Mouse (Mus musculus): ENCODE data around the gene Rhebl1. TPM values are rescaled to one million over a fixed set of nuclear protein-coding genes. Genes with fewer than 3 reads are reported as not detected.

Gene Rhebl1
- polyA plus RNA-seq, 1 experiment from 2014 or later = 19.4 TPM

DNA sequence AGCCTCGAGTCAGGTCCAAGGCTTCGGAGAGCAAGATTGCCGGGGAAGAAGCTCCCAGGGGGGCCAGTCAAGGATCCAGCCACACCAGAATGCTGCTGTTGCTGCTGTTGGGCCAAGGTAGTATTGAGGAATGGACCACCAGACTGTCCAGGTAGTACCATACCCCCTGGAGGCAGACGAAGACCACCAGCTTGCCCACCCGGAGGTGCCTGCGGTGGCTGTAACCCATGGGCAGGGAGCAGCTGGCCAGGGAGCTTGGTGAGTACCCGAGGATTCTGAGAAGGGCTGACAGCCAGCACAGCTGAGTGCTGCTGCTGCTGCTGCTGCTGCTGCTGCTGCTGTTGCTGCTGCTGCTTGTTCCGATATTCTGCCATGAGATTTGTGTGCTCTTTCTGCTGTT lies 48.2 kb downstream of the Rhebl1 start:
- peaks cover 100% of the 10 kb centered on the region for H3K36me3 ChIP-seq (replicated peaks; ENCODE audit: control insufficient read depth, insufficient read depth)
- ATAC-seq (ENCODE audit: low FRiP score) = no peak
- no peak overlapping the region for H3K4me2 ChIP-seq (replicated peaks)
- no peak overlapping the region for H3K27ac ChIP-seq
- no peak overlapping the region for H3K9ac ChIP-seq
- H3K27me3 ChIP-seq (ENCODE audit: control insufficient read depth, insufficient read depth, low read length) = no peaks in the 10 kb centered on the region
- H3K4me1 ChIP-seq (replicated peaks; ENCODE audit: control insufficient read depth, insufficient read depth, low read length) = no peaks in the 10 kb centered on the region
- no peak for DNase-seq (ENCODE audit: low spot score)
- WGBS = 85% methylated on average over 8 of the region's 8 CpGs
- no peaks in the 10 kb centered on the region for H3K9me3 ChIP-seq (ENCODE audit: control insufficient read depth, low read length)
- no peak overlapping the region for H3K4me3 ChIP-seq (replicated peaks; ENCODE audit: low read length)

GRCm38 (mm10) chr15:98845149-98845548 lies 49.2 kb downstream of the Rhebl1 start:
- no peak for ATAC-seq (ENCODE audit: low FRiP score)
- Histone ChIP-seq H3K27me3 (ENCODE audit: control insufficient read depth, insufficient read depth, low read length) (no peaks in the 10 kb centered on the region), H3K9ac (no peak overlapping the region), H3K4me3 (replicated peaks; ENCODE audit: low read length) (no peak overlapping the region), H3K4me1 (replicated peaks; ENCODE audit: control insufficient read depth, insufficient read depth, low read length) (no peaks in the 10 kb centered on the region), H3K36me3 (replicated peaks; ENCODE audit: control insufficient read depth, insufficient read depth) (peaks cover 100% of the 10 kb centered on the region), H3K9me3 (ENCODE audit: control insufficient read depth, low read length) (no peaks in the 10 kb centered on the region), H3K27ac (no peak overlapping the region), H3K4me2 (replicated peaks) (no peak overlapping the region)
- DNase-seq (ENCODE audit: low spot score) = no peak
- WGBS = 95% methylated on average over 2 of the region's 2 CpGs

DNA sequence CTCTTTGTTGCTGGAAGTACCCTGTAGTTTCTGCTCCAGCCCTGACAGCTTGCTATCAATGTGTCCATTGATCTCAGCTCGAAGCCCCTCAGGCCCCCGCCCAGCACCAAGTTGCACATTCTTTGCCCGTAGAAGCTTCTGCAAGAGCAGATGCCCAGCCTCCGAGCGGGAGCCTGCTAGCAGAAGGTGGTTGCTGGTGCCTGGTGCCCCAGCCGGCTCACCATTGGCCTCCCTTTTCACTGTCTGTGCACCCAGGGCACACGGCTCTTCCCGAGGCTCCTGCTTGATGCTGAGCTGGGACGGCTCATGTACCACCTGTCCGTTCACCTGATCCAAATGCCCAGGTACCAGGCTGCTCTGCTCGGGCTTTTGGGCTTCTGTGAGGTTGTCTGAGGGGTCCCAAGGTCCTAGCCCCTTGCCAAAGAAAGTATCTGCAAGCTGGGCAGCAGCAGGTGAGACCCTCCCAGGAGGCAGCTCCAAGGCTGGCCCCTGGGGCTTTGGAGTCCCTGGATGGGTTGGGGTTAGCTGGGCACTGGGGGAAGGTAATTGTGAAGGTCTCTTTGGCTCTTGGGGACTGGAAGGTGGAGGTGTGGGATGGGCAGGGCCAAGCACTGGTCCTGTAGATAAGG lies 50.6 kb downstream of the Rhebl1 start:
- H3K9me3 ChIP-seq (ENCODE audit: control insufficient read depth, low read length) = no peaks in the 10 kb centered on the region
- no peak overlapping the region for H3K27ac ChIP-seq
- no peaks in the 10 kb centered on the region for H3K27me3 ChIP-seq (ENCODE audit: control insufficient read depth, insufficient read depth, low read length)
- no peak for DNase-seq (ENCODE audit: low spot score)
- WGBS = 93% methylated on average over 11 of the region's 11 CpGs
- no peak overlapping the region for H3K4me2 ChIP-seq (replicated peaks)
- no peak overlapping the region for H3K4me3 ChIP-seq (replicated peaks; ENCODE audit: low read length)
- no peaks in the 10 kb centered on the region for H3K4me1 ChIP-seq (replicated peaks; ENCODE audit: control insufficient read depth, insufficient read depth, low read length)
- no peak for ATAC-seq (ENCODE audit: low FRiP score)
- H3K9ac ChIP-seq = no peak overlapping the region
- H3K36me3 ChIP-seq (replicated peaks; ENCODE audit: control insufficient read depth, insufficient read depth) = peaks cover 100% of the 10 kb centered on the region

DNA sequence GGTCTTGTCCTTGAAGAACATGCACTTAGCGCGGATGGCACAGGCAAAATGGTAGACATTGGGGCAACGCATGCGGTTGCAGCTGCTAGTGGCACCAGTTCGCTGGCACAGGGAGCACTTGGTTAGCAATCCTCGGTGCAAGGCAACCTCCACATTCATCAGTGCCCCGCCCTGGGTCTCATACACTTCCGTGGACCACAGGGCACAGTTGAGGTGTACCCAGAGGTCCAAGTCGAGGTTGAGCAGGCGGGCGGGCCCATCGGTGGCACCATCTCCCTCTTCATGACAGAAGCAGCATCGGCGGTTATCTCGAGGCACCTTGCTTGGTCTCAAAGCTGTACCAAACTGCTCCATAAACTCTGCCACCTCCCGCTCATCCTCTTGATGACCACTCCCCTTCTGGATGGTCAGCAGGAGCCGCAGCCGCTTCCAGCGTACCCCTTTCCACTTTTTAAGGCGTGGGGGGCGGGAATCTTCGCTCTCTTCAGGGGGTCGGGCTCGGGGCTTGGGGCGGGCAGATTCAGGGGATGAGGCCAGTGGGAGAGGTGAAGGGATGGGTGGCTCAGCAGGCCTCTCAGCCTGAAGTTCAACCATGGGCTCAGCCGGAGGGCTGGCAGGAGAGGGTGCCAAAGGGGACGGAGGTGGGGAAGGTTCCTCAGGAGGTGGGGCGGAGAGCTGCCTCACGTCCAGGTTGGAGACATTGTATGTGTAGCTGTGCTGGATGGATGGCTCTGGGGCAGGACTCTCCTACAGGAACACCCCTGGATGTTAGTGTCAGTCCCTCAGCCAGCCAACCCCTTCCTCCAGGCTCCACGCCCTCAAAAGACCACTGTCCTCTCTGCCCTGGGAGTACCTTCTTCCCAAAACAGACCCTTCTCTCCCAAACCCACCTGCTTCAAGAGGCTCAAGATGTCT lies 54.4 kb downstream of the Rhebl1 start:
- Histone ChIP-seq H3K4me1 (replicated peaks; ENCODE audit: control insufficient read depth, insufficient read depth, low read length) (no peaks in the 10 kb centered on the region), H3K9ac (no peak overlapping the region), H3K36me3 (replicated peaks; ENCODE audit: control insufficient read depth, insufficient read depth) (peaks cover 100% of the 10 kb centered on the region), H3K9me3 (ENCODE audit: control insufficient read depth, low read length) (no peaks in the 10 kb centered on the region), H3K27me3 (ENCODE audit: control insufficient read depth, insufficient read depth, low read length) (no peaks in the 10 kb centered on the region), H3K4me3 (replicated peaks; ENCODE audit: low read length) (no peak overlapping the region), H3K4me2 (replicated peaks) (no peak overlapping the region), H3K27ac (no peak overlapping the region)
- 97% methylated on average over 30 of the region's 30 CpGs for WGBS
- DNase-seq (ENCODE audit: low spot score) (no peak), ATAC-seq (ENCODE audit: low FRiP score) (no peak)

DNA sequence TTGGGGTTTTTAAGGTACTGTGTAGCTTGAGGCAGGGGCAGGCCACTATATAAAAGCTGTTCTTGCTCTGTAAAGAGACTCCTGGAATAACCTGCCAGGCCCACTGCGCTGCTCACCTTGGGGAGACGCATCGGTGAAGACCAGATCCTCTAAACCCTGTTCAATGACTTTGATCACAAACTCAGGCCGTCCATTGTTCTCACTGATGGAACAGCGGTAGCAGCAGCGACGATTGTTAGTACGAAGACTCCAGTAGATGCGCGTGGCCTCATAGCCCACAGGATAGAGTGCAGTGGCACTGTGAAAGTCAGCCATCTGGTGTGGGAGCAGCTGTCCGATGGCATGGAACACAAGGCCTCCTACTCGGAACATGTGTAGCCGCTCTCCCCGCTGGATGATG lies 55.2 kb downstream of the Rhebl1 start:
- H3K4me1 ChIP-seq (replicated peaks; ENCODE audit: control insufficient read depth, insufficient read depth, low read length) = no peaks in the 10 kb centered on the region
- H3K27me3 ChIP-seq (ENCODE audit: control insufficient read depth, insufficient read depth, low read length) = no peaks in the 10 kb centered on the region
- no peak overlapping the region for H3K27ac ChIP-seq
- WGBS = 93% methylated on average over 14 of the region's 14 CpGs
- H3K9ac ChIP-seq = no peak overlapping the region
- DNase-seq (ENCODE audit: low spot score) (no peak), ATAC-seq (ENCODE audit: low FRiP score) (no peak)
- H3K9me3 ChIP-seq (ENCODE audit: control insufficient read depth, low read length) = no peaks in the 10 kb centered on the region
- H3K4me3 ChIP-seq (replicated peaks; ENCODE audit: low read length) = no peak overlapping the region
- peaks cover 100% of the 10 kb centered on the region for H3K36me3 ChIP-seq (replicated peaks; ENCODE audit: control insufficient read depth, insufficient read depth)
- no peak overlapping the region for H3K4me2 ChIP-seq (replicated peaks)

GRCm38 (mm10) chr15:98837743-98838103 lies 56.6 kb downstream of the Rhebl1 start:
- no peak for ATAC-seq (ENCODE audit: low FRiP score)
- H3K4me2 ChIP-seq (replicated peaks) = no peak overlapping the region

DNA sequence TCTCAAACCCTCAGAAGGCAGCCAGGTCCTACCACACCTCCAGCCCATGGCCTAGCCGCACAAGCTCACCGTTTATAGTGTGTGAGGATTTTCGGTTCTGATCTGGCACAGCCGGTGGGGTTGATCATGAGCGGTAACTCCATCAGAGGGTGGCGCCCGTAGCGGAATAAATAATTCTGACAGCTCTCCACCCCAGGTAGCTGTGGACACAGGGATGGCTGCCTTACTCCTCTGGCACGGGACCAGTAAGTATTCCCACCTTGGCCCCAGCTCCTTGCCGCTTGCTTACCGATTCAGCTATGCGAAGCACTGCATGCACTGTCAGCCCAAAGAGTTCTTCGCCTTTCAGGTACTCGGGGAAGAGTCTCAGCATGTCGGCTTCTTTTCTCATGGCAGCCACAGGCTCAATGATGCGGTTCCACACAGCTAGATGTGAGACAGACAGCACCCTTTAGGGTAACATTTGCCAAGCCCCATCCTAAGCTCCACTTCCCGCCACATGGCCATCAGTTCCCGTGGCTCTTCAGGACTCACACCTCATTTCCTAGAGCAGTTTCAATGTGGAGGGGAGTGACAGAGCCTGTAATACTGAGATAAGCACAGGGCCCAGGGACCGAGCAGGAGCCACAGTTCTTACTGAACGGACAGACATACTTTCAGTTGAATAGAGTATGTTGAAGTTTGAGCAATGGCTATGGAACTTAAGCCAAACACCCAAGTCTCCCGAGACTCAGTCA lies 57.2 kb downstream of the Rhebl1 start:
- Histone ChIP-seq H3K9ac (no peak overlapping the region), H3K4me2 (replicated peaks) (no peak overlapping the region), H3K4me1 (replicated peaks; ENCODE audit: control insufficient read depth, insufficient read depth, low read length) (no peaks in the 10 kb centered on the region), H3K36me3 (replicated peaks; ENCODE audit: control insufficient read depth, insufficient read depth) (peaks cover 97% of the 10 kb centered on the region), H3K27ac (no peak overlapping the region), H3K9me3 (ENCODE audit: control insufficient read depth, low read length) (no peaks in the 10 kb centered on the region), H3K27me3 (ENCODE audit: control insufficient read depth, insufficient read depth, low read length) (no peaks in the 10 kb centered on the region), H3K4me3 (replicated peaks; ENCODE audit: low read length) (no peak overlapping the region)
- 95% methylated on average over 21 of the region's 21 CpGs for WGBS
- ATAC-seq (ENCODE audit: low FRiP score) = no peak
- no peak for DNase-seq (ENCODE audit: low spot score)

More at GRCm38 (mm10) chr15:98837743-98838103, 56.6 kb downstream of the Rhebl1 start:
- no peaks in the 10 kb centered on the region for H3K4me1 ChIP-seq (replicated peaks; ENCODE audit: control insufficient read depth, insufficient read depth, low read length)
- no peak for DNase-seq (ENCODE audit: low spot score)
- no peak overlapping the region for H3K27ac ChIP-seq
- no peak overlapping the region for H3K9ac ChIP-seq
- no peaks in the 10 kb centered on the region for H3K9me3 ChIP-seq (ENCODE audit: control insufficient read depth, low read length)
- WGBS = 80% methylated on average over 4 of the region's 4 CpGs
- H3K4me3 ChIP-seq (replicated peaks; ENCODE audit: low read length) = no peak overlapping the region
- peaks cover 100% of the 10 kb centered on the region for H3K36me3 ChIP-seq (replicated peaks; ENCODE audit: control insufficient read depth, insufficient read depth)
- H3K27me3 ChIP-seq (ENCODE audit: control insufficient read depth, insufficient read depth, low read length) = no peaks in the 10 kb centered on the region

- 96% methylated on average over 14 of the region's 14 CpGs for WGBS
- Histone ChIP-seq H3K9ac (no peak overlapping the region), H3K27me3 (ENCODE audit: control insufficient read depth, insufficient read depth, low read length) (no peaks in the 10 kb centered on the region), H3K36me3 (replicated peaks; ENCODE audit: control insufficient read depth, insufficient read depth) (peaks cover 78% of the 10 kb centered on the region), H3K4me1 (replicated peaks; ENCODE audit: control insufficient read depth, insufficient read depth, low read length) (peaks cover 5% of the 10 kb centered on the region), H3K4me2 (replicated peaks) (no peak overlapping the region), H3K9me3 (ENCODE audit: control insufficient read depth, low read length) (no peaks in the 10 kb centered on the region), H3K4me3 (replicated peaks; ENCODE audit: low read length) (no peak overlapping the region), H3K27ac (no peak overlapping the region)
- ATAC-seq (ENCODE audit: low FRiP score) = no peak
- no peak for DNase-seq (ENCODE audit: low spot score)
Measured at GRCm38 (mm10) chr15:98835291-98835690, 59.0 kb downstream of the Rhebl1 start.

DNA sequence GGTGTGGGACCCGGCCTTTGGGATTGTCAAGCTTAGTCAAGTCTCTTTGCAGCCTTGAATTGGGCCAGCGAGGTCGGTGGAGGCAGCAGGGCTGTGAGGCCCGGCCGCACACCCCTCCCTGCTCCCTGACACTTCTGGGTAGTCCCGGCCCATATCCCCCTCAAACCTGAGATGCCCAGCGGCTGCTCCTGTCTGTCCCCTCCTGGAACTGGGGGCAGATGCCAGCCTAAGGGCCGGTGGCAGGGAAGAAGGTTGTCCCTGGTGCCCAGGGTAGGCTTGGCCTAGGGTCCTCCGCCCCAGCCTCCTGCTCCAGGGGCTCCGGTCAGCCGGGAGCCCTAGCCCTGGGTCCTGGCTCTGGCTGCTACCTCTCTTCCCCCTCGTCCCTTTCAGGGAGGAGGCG lies 60.3 kb downstream of the Rhebl1 start:
- no peak overlapping the region for H3K4me3 ChIP-seq (replicated peaks; ENCODE audit: low read length)
- ATAC-seq (ENCODE audit: low FRiP score) = no peak
- peaks cover 66% of the 10 kb centered on the region for H3K36me3 ChIP-seq (replicated peaks; ENCODE audit: control insufficient read depth, insufficient read depth)
- H3K9ac ChIP-seq = no peak overlapping the region
- H3K27me3 ChIP-seq (ENCODE audit: control insufficient read depth, insufficient read depth, low read length) = no peaks in the 10 kb centered on the region
- no peak overlapping the region for H3K27ac ChIP-seq
- no peak for DNase-seq (ENCODE audit: low spot score)
- peaks cover 10% of the 10 kb centered on the region for H3K4me1 ChIP-seq (replicated peaks; ENCODE audit: control insufficient read depth, insufficient read depth, low read length)
- H3K9me3 ChIP-seq (ENCODE audit: control insufficient read depth, low read length) = no peaks in the 10 kb centered on the region
- 91% methylated on average over 11 of the region's 13 CpGs for WGBS
- no peak overlapping the region for H3K4me2 ChIP-seq (replicated peaks)
